Mouse (Mus musculus) retina, postnatal 1 day (tissue): ENCODE results near the gene Ppp3cb.
A peak's percentile ranks its signal among the peaks of the same experiment; 100 is the strongest.
"Not testable (repeated sequence)": the region's sequence is repeated elsewhere in the genome, so short reads cannot be mapped to it uniquely, and the experiment has no call there.

ENCODE experiments used
- DNase-seq: peaks from one replicate; pipeline ENCODE4 v3.0.0-alpha.2; 2012

Gene Ppp3cb

GRCm38 (mm10) chr14:20546415-20546814 is at the start of gene Ppp3cb:
Gene Ppp3cb, minus strand, starts transcription at chr14:20546573.
- DNase-seq, result peak; percentile 97

DNA sequence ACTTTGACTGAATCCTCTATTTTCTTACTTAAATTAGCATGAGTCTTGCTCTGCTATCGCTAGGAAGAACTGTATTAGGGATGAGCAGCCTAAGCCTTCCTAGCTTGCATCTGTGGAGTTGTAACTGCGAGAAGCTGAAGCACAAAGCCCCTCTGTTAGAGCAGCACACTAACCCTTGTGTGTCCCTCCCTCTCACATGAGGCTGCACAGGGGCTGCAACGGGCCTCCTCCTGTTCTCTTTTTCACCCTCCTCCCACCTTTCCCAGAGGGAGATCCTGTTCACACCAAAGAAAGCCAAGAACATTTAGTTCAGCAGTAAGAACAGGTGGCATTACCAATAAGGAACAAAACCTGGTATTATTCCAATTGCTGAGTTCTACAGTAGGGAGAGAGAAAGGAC is 49.4 kb upstream of the Ppp3cb start:
- DNase-seq, result peak; percentile 57

DNA sequence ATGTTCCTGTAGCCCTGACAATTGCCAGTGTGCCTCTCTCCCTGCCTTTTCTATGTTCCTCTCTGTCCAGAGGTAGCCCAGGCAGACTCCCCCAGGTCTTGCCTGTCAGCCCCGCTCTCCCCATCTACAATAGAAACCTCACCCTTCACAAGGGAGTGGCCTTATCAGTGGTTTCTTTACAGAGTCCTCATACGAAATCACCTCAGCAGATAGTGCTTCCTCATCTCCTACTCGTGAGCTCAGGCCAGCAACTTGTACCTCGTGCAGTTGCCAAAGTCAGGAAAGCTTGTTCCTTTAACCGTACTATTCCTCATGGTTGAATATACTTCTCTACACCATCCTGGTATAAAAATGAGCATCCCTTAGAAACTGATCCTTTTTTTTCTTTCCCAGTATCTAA is 41.1 kb upstream of the Ppp3cb start:
- no peak for DNase-seq

GRCm38 (mm10) chr14:20578822-20579407 is 32.5 kb upstream of the Ppp3cb start:
- DNase-seq, result no peak

DNA sequence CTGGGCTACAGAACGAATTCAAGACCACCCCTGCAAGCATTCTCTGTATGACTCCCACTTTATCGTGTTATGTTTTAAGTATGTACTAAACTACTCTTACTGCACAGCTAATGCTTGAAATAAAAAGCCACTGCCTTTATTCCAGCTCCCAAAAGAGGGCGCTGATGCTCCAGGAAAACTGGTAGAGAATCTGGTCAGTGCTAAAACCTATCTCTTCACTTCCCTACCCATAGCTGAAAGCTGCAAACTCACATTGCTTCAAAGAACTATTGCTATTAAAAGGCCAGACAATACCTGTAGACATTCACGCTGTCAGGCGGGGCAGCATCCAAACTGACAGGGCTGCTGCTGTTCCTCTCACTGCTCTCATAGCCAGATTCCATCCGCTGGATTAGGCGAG is 29.8 kb upstream of the Ppp3cb start:
- peak; percentile 78 for DNase-seq

DNA sequence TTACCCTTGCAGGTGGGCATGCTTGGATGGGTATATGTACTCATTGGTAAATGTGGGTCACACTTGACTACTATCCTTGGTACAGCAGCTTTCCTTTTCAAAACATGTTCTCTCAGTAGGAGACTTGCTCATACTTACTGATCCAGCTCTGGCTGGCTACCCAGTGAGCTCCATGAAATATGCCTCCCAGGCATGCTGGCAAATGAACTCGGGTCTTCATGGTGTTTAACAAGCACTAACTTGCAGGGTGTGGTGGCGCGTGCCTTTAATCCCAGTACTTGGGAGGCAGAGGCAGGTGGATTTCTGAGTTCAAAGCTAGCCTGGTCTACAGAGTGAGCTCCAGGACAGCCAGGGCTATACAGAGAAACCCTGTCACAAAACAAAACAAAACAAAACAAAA is 26.8 kb upstream of the Ppp3cb start:
- DNase-seq, result not testable (repeated sequence)

DNA sequence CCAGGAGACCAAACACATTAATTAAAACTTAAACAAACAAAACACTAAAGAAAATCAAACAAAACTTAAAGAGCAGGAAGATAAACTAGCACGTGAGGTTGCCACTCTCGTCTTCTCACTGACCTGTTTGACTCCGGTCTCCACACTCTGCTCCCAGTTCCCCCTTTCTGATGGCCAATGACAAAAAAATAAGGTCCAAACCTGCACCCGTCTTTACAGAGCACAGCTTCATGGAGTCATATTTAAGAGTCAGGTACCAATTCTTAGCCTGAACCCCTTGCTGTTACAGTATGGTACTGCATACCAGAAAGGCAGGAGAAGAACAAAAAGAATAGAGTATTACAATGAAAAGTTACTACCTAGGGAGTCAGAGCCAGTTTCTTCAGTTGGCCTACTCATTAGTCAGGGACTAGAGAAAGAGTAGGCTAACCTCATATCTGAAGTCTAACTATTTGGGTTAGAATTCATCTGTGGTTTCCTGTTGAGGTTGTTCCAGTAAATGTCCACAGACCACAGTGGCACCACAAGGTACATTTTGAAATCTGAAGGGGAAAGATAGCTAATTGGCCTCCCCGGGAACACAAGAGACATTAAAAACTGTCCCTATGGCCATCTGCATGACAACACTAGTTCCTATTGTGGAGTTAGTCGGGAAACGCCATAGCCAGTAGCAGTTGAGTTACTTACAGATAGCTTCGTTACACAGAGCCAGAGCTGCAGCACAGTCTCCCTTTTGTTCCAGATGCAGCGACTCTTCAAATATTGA is 19.1 kb upstream of the Ppp3cb start:
- no peak for DNase-seq

GRCm38 (mm10) chr14:20564692-20565091 is 18.3 kb upstream of the Ppp3cb start:
- DNase-seq, result no peak

- DNase-seq, result no peak
Measured at GRCm38 (mm10) chr14:20561897-20562296, 15.5 kb upstream of the Ppp3cb start.

GRCm38 (mm10) chr14:20550136-20550535 is 3.8 kb upstream of the Ppp3cb start:
- no peak for DNase-seq

- peak; percentile 88 for DNase-seq
Measured at GRCm38 (mm10) chr14:20545529-20546331, 643 bp downstream of the Ppp3cb start.

DNA sequence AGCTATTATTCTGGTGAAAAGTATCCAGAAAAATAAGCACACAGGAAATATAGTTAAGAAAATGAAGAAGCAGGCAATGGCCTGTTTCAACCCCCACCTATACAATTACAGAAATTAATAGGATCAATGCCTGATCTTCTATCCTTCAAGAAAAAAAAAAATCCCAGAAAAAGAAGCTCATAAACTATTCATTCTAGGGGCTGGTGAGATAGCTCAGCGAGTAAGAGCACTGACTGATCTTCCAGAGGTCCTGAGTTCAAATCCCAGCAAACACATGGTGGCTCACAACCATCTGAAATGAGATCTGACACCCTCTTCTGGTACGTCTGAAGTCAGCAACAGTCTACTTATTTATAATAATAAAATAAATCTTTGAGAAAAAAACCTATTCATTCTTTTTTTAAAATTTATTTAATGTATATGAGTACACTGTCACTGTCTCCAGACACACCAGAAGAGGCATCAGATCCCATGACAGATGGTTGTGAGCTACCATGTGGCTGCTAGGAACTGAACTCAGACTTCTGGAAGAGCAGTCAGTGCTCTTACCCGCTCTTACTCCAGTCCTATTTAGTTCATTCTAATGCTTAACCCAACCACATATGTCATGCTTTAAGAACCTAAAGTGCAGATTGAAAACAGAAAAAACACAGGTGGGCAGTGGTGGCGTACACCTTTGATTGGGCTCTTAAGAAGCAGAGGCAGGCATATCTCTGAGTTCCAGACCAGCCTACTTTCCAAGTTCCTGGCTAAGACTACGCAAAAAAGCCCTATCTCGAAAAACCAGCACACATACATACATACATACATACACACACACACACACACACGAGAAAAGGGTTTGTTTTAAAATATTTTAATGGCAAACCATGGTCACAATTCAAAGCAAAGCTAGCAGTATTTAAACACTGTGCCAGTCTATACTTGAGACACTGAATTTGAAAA is 1.6 kb downstream of the Ppp3cb start:
- DNase-seq, result peak; percentile 3

DNA sequence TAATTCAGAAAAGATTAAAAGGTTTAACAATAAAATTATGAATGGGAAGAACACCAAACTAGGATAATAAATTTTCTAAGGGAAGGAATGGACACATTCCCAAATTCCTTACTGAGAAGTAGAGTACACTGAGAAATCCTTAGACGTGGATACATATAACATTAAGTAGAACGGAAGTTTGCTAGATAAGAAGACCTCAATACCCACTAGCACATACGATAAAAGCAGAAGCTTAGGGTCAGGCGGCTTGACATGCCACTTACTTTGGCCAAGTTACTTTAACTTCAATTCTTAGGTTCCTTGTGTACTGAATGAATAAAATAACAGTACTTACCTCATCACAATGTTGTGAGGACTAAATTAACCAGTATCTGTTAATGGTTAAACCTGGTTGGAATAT is 16.7 kb downstream of the Ppp3cb start:
- DNase-seq, result no peak

GRCm38 (mm10) chr14:20520179-20520578 is 26.2 kb downstream of the Ppp3cb start:
- no peak for DNase-seq

- no peak for DNase-seq
Measured at GRCm38 (mm10) chr14:20508424-20508823, 37.9 kb downstream of the Ppp3cb start.

GRCm38 (mm10) chr14:20502966-20503365 is 43.4 kb downstream of the Ppp3cb start:
- no peak for DNase-seq

DNA sequence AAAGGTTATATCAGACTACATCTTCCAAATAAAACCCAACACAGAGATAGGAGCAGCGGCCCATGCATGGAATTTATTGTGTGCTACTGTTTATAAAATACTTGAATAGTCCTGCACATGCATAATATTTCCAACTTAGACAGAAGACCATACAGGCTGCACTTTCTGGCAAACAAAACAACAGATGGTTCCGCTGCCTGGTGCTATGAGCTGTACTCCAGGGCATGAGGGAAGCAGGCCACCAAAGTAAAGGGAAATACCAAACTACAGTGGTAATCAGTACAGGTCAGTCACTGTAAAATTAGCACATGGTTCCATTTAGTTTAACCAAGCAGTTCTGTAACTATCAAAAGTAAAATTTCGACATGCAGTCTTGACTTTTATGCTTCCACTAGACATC is 46.4 kb downstream of the Ppp3cb start:
- DNase-seq, result no peak

DNA sequence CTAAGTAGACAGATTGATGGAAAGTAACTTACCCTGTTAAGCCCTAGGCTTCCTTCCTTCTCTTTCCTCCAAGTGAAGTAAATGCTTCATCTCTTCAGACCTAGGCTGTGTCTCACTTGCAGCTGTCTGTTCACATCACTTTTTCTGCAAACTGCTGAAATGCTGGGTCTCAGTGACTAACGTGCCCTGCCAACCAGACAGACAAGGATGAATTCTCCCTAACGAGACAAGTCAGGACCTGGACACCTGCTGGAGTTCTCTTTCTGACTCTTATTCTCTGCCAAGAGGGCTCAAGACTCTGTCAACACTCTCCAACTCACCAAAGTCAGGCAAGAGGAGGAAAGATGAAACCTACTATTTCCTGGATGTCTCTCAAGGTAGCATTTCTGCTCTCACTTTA is 49.8 kb downstream of the Ppp3cb start, which contains the start of gene Mss51:
Gene Mss51 (minus strand): TSS at position 299 of the 400 bp plus-strand sequence.
- no peak for DNase-seq

DNA sequence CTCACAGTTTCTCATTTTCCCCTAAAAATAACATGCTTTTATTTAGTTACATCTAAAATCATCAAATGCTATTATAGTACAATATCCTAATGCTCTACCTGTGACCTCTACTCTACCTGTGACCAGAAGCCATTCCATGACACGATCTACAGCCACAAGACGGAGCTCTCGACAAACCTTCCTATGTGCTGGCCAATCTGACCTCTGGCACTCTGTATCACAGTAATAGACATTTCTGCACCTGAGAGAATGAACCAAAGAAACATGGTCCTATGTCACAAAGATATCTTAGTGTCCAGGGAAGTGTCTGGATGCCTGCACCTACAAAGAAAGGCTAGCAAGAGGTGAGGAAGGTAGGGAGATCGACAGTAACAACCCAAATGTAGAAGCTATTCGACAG is 60.3 kb downstream of the Ppp3cb start:
- no peak for DNase-seq

GRCm38 (mm10) chr14:20482051-20482751 is 64.2 kb downstream of the Ppp3cb start:
- no peak for DNase-seq

DNA sequence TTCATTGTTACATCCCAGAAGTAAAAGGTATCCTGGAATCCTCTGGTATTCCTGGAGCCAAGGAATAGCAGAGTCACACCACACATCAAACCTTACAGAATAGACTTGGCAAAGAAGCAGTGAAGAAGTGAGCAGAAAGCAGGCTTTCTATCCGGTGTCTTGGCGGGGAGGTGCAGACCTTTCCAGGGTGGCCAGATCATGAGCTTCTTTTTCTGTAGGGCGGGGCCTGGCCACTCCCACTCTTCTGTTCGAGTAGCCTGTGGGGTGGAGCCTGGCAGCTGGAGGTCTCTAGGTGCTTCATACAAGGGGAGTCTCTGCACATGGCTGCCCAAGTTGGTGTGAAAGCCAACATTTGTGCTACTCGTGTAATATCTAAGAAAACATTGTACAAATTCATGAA is 65.2 kb downstream of the Ppp3cb start:
- DNase-seq, result peak; percentile 25

GRCm38 (mm10) chr14:20480195-20480579 is 66.2 kb downstream of the Ppp3cb start:
- no peak for DNase-seq
